Mouse (Mus musculus) cerebellum, adult 8-10 months (tissue): ENCODE results near the gene Bpifb6.

Source experiments
- DNase-seq: peaks from one replicate; pipeline ENCODE4 v3.0.0; 2022

The Bpifb6 gene

DNA sequence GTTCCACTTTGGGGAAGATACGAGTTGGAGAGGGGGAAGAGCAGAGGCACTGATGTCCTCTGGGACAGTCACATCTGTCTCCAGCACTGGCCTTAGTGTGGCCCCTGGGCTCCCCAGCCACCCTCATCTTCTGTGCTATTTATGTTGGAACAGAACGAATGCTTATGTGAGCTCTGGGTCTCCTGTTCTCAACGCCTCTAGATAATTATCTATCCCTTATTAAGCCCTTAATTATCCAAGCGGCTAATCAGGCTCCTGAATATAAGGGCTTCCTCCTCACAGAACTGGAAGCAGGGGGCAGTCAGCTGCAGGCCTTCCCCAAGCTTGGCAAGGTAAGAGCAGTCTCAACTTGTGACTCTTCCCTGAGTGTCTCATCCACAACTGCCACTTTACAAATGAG lies at the start of gene Bpifb6:
Gene Bpifb6, plus strand, starts transcription at position 301 of the 400 bp plus-strand sequence.
- no peak for DNase-seq

DNA sequence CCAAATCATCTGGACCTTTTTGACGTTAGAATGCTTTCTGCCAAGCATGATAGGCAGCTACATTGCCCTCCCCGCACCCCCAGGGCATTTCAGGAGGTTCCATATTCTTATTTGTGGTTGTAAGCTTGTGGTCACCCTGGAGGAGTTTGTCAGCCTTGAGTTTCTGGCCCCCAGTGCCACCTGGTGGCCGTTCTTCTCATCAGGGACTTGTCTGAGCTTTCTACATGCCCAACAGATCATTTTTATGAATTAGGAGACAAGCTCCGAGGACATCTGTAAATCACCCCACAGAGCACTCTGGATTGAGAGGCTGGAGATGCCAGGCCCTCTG lies 49.2 kb upstream of the Bpifb6 start:
- peak; percentile 81 for DNase-seq

DNA sequence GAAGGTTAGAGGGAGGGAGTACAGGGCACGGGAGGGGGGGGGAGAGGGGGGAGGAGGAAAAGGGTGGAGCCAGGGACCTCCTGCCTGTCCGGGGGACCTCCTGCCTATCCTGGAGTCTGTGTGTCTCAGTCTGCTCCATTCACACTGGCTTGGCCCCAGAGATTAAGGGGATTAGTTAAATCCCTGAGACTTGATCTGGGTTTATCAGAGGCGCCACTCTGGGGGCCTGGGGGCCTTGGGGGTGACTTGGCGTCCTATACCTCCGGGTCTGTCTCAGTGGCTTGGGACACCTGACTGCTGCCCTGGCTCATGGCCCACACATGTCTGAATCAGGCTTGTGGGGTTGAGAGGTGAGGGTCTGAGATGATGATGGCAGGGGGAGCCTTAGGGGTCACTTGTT lies 46.6 kb upstream of the Bpifb6 start:
- no peak for DNase-seq

DNA sequence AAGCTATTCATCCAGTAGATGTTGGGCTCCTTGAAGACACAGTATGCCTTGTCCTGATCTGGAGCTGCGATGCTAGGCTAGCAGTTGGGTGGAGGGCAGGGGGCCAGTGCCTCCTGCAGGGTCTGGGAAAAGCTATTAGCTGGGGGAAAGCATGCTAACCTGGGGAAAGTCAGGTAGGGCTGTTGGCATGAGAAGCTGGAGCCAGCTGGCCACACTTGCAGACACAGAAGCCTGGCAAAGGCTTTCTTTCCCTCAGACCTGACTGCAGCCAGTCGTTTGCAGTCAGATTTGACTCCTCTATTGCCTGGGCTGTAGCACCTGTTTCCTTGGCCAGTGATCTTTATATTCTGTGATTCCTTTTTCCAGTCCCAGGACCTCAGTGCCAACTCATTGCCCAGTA lies 40.6 kb upstream of the Bpifb6 start:
- peak; percentile 75 for DNase-seq

DNA sequence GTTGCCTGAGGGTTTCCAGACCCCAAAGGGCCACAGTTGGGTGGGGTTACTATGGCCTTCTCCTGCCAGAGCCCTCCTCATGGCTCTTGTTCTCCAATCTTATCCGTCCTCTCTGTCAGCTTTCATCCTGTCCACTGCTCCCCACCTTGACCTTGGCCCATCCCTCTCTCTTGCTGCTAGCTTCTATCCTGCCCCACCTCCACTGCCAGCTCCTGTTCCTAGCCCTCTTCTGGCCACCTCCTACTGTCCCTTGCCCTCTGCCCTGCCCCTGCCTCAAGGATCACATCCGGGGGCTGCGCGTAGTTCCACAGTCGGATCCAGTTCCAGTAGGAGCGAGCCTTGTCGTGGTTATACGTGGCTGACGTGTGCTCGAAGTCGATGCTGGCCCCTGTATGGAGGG lies 39.9 kb upstream of the Bpifb6 start:
- DNase-seq: no peak

DNA sequence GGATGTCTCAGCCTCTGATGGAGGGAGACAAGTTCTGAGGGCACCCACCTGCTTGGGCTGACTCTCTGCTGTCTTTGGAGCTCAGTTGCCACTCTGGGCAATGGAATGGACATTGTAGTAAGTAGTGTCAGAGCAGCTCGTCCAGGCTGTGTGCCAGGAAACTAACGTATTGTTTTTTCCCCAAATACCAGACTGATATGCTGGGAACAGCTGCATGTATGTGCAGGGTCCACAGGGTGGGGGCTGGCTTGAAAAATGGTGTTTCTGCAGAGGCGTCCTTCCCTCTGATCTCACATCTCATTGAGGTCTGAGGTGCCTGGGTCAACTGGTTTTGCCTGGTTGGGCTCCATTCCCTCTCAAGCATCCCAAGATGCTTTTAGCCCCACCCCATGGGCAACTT lies 39.5 kb upstream of the Bpifb6 start:
- no peak for DNase-seq

DNA sequence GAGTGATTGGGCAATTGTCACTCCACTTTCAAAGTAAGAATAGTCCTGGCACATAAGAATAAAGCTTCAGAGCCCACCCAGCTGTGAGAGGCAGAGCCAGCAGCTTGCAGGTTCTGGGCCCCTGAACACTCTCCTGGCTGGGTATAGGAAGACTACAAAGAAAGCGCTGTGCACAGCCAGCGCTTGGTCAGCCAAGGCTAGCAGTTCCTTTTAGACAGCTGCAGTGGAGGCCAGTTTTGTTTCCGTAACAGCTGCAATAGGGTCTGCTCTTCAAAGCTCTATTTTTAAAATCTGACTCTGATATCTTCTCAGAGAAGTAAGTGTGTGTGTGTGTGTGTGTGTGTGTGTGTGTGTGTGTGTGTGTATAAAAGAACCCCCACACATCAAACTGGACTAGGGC lies 38.2 kb upstream of the Bpifb6 start:
- no peak for DNase-seq

DNA sequence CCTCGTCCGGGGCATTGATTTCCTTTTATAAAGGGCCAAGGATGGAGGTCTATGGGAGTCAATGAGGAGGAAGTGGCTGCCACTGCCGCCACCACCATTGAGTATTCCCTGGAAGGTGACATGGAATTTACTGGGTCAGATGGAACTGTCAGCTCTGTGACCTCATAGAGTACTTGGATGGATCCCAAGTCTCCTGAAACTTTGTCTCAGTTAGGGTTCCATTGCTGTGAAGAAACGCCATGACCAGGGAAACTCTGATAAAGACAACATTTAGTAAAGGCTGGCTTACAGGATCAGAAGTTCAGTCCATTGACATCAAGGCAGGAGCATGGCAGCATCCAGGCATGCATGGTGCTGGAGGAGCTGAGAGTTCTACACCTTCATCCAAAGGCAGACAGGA lies 29.2 kb upstream of the Bpifb6 start, which contains the start of gene Sun5:
Gene Sun5, minus strand, starts transcription at position 101 of the 400 bp plus-strand sequence.
- DNase-seq: no peak

DNA sequence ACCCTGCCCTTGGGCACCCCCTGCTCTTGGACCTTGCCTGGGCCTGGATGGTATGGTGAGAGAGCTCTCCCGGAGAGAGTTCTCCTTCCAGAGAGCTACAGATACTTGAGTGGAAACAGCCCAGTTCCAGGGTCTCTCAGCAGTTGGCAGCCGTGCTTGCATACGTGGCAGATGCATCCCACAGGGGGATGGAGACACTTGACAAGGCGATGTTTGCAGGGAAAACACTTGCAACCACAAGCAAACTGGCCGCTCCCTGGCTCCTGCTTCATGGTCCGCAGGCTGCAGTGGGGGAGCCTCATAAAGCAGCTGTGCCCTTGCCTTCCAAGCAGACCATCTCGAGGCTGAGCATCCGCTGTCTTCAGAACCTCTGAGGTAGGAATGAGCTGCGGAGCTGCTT lies 25.4 kb upstream of the Bpifb6 start, which contains the start of gene Bpifb2:
Gene Bpifb2, plus strand, starts transcription at position 301 of the 400 bp plus-strand sequence.
- DNase-seq: no peak

DNA sequence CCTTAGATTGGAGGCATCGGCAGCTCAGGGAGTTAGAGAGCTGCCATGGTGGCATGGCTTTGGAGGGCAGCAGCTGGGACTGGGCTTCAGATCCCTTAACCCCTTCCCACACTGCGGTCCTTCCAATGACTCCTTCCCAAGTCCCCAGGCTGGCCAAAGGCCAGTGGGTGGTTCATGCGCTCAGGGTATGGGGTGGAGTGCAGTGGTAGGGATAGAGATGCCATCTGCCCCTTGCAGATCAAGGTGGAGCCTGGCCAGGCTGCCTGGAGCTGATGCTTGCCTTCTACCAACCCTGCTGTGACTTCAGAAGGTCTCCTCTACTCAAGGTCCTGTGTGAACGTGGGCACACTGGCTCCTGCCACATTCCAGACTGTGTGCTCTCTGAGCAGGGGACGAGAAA lies 1.1 kb upstream of the Bpifb6 start:
- peak; percentile 36 for DNase-seq

DNA sequence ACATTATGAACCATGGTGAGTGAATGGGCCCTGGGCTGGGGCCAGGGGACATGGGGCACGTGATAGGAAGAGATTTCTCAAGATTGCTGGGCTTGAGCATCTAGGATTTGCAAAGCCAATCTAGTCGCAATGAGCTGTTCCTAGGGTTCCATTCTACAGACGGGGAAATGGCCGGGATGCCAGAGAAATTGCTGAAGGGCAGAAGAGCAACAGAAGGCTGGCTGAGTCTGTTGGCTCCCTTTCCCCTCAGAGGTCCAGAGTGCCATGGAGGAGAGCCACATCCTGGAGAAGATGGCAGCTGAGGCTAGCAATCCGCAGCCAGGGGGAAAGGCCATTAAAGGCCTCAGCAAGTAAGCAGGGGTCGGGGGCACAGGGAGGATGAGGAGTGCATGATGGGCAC lies 2.5 kb downstream of the Bpifb6 start:
- DNase-seq: peak; percentile 68

DNA sequence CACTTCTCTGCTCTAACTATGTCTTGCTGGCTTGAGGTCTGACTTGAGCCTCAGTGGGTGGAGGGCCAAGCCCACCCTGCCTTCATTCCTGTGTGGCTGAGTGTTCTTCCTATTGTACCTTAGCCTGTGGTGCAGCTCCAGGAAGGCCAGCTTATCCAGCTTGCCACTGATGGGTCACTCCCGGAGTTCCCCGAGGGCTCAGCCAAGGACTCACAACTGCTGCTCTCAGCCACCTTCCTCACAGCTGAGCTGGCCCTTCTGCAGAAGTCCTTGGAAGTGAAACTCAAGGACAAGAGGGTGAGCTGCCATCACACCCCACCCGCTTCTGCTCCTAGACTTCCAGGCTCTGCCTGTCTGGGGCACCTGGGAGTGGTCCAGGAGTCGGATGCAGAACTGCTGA lies 6.4 kb downstream of the Bpifb6 start:
- no peak for DNase-seq

DNA sequence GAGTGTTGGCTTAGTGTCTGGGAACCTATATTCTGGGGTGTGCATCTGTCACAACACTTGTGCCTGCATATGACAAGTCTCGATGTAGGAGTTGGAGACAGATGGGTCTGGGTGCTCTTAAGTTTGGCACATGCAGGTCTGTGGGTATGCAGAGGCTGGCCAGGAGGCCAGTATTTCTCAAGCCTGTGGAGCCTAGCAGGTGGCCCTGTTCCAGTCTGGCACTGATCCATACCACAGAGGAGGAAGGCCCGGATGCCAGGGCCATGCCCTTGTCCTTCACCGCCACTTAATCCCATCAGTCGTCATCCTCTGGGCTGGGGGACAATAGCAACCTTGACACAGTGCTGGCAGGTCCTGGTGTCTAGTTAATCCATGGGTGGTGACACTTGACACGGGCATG lies 14.0 kb downstream of the Bpifb6 start:
- DNase-seq: no peak

DNA sequence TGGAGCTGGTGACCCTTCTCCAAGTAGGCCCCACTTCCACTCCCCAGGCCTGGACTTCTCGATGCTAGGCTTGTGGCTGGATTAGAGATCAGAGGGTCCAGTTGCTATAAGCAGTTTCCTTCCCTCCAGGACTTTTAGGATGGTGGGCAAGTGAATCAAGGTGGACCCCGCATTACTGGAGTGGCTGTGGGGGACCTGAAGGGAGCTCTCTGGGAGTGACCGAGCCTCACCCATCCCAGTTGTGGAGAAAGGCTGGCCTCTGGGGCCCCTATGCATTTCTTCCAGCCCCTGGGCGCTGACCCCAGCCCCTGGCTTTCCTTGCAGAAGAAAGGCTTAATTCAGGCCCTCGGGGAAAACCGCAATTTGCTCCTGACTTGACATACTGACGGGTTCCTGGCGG lies 17.7 kb downstream of the Bpifb6 start, which contains the start of gene Bpifb3:
Gene Bpifb3, plus strand, starts transcription at position 301 of the 400 bp plus-strand sequence.
- no peak for DNase-seq

DNA sequence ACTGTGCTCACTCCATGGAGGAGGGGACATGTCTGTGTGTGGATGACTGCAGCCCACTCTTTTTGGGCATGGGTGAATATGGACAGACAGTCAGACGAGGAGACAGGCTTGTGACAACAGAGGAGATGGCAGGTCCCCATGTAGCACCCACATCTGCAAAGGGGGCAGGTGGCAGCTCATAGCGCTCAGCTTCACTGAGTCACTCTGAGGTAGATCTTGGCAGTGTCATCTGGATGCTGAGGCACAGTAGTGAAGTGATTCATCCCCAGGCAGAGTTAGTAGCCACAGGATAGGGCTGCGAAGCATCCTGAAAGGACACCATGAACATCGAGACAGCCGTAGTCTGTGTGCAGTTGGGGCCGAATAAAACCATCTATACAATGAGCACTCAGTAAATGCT lies 21.1 kb downstream of the Bpifb6 start:
- DNase-seq: no peak

DNA sequence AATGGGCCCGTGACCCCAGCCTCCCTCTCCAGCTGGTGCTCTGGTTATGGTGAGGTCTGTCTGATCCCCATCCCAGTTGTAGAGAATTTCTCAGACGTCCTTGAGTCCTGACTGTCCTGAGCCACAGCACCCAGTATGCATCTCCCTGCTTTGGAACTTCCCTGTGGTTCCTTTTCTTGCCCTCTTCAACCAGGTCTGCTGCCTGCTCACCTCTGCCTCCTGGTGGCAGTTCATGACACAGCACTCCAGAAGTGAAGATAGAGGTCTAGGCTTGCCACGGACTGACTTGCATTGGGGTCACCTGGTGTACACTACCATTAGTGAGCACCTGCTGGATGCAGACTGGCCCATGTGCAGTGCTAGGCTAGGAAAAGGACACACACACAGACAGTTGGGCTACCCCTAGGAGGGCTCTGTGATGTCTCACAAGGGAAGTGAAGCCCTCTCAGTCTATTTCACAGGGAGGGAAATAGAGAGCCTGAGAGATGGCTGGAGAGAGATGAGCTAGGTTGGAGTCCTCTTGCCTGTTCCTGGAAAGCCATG lies 29.8 kb downstream of the Bpifb6 start:
- DNase-seq: peak; percentile 61

DNA sequence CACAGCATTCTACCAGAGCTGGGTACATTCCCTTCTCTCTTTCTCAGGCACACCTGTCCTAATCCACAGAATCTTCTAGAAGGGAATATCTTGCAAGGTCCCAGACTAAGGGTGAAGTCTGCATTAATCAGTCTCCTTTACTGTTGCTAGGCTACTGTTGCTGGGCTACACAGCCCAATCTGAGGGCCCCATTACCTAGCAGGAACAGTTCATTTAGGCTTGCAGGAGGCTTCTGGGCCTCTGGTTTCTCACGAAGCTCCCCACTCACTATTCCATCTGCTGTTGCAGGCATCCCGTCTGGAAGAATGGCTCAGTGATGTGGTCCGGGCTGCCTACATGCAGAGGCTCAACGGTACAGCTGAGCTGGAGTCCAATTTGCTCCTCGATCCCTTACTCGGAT lies 30.9 kb downstream of the Bpifb6 start:
- DNase-seq: no peak

DNA sequence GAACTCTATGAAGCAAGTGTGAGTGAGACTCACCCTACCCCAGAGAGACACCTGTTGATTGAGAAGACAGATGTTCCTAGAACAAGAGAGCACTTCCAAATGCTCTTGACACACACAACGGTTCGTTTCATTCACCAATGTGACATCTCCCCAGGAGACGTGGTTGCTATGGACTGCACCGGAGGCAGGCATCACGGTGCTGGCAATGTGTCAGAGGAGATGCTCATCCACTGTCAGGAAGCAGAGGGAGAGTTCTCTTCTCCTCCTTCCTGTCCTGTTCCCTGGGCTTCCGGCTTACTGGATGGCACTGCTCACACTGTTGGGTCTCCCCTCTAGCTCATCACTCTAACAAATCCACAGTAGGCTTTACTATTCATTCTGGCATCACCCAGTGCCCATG lies 33.1 kb downstream of the Bpifb6 start:
- DNase-seq: no peak

DNA sequence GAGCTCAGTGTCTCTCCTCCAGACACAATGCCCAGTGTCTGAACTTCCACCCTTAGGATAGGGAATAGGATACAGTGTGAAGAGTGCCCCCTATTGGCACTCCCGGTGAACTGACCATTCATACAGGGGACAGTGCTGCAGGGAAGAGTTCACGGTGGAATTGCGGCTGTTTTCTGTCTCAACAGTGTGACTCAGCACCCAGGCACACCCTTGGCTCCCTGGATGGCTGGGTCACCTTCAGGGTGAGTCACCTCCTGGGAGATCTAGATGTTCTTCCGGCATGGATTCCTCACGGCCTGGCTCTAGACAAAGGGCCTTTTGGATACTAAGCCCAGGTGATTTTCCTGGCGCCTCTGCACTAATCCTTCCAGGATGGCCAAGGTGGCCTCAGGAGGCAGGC lies 35.2 kb downstream of the Bpifb6 start:
- no peak for DNase-seq

DNA sequence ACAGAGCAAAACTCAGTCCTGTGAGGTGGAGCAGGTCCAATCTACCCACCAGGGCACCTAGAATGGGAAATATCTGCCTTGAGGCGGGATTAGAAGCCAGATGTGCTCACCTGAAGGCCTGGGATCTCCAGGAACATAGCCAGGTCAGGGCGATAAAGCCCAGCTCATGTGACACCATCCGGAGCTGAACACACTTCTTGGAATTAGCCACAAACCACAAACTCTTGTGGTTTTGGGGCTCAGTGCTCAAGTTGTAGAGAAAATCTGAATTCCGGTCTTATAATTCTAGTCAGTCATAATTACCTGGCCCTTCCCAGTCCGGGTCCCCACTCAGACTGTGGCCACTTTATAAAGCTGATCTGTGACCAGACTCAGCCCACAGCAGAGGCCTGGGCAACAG lies 37.7 kb downstream of the Bpifb6 start, which contains the start of gene Bpifb4:
Gene Bpifb4, plus strand, starts transcription at position 370 of the 400 bp plus-strand sequence.
- no peak for DNase-seq

DNA sequence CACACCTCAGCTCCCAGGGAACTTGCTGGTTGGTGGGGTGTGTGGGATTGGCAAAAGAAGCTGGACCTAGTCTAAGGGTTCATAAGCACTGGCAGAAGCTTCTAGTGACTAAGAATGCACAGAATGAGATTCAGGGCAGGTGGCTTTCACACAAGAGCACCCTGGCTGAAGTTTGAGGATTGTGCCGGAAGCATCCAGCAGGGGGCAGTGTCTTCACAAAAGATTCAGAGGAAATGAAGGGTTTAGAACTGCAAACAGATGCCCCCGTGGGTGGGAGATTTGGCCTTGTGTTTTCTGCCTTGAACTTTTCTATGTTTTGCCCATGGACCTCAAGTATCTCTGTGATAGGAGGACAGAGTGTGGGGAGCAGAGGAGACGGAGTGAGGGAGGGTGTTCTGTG lies 43.3 kb downstream of the Bpifb6 start:
- peak; percentile 79 for DNase-seq

DNA sequence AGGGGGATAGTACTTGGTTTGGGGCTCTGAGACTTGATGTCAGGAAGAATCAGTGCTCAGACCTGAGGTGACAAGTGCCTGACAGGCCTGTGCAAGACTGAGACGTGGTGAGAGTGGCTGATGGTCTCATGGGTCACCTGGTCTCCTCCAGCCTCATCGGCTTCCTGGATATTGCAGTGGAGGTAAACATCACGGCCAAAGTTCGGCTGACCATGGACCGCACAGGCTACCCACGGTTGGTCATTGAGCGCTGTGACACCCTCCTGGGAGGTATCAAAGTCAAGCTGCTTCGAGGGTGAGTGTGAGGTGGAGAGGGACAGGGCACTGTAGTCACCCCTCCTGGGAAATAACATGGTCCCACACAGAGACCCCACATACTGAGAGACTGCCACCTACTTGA lies 44.4 kb downstream of the Bpifb6 start:
- DNase-seq: no peak

DNA sequence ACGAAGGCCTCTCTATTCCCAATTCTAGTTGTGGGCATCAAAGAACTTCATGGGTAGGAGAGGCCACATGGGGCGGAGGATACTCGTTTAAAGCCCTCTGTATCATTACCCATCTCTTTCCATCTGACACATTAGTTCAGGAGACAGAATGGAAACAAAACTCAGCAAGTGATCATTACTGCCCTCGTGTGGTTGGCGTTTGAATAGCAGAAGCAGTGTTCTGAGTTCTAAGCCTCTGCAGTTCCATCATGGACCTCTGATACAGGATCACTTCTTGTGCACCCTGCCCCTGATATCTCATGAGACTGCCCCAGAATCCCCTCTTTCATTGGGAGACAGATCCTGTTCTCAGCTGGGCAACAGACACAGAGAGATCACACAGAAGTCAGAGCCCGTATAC lies 52.7 kb downstream of the Bpifb6 start:
- peak; percentile 75 for DNase-seq

DNA sequence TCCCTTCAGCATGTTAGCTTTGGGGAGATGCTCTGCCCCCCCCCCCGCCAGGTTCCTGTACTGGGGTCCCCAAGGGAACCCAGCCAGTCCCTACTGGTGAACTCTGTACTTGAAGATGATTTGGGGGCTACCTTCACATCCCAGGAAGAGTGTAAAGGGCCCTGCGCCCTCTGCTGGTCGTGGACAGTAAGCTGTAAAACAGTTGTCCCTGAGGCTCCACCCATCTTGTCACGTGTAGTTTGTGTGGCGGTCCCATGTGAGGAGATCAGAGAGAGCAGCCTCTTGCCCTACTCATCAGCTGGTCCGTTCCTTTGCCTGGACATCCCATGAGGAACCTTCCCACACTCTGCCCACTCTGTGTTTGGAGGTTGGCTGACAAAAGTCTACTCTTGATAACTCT lies 53.6 kb downstream of the Bpifb6 start:
- no peak for DNase-seq
